Mouse (Mus musculus): Measurements from ENCODE around the gene Cldn3.

The Cldn3 gene

GRCm38 (mm10) chr5:134965852-134966821, 19.9 kb upstream of the Cldn3 start:
- DNase-seq, result peak; percentile 30 to 37

- DNase-seq, result no peak
Observed at GRCm38 (mm10) chr5:134967164-134967944, 18.7 kb upstream of the Cldn3 start.

GRCm38 (mm10) chr5:134970671-134971070, 15.3 kb upstream of the Cldn3 start:
- no peak for DNase-seq

- DNase-seq, result no peak
Observed at GRCm38 (mm10) chr5:134973081-134973480, 12.9 kb upstream of the Cldn3 start.

- DNase-seq, result no peak
Observed at GRCm38 (mm10) chr5:134973526-134973925, 12.5 kb upstream of the Cldn3 start.

GRCm38 (mm10) chr5:134974294-134974693, 11.7 kb upstream of the Cldn3 start:
- no peak for DNase-seq

GRCm38 (mm10) chr5:134974921-134975320, 11.1 kb upstream of the Cldn3 start:
- no peak for DNase-seq

- DNase-seq, result no peak
Observed at GRCm38 (mm10) chr5:134976164-134976563, 9.8 kb upstream of the Cldn3 start.

GRCm38 (mm10) chr5:134976577-134977250, 9.3 kb upstream of the Cldn3 start:
- DNase-seq, result no peak

- DNase-seq, result no peak
Observed at GRCm38 (mm10) chr5:134977837-134978236, 8.2 kb upstream of the Cldn3 start.

- DNase-seq, result no peak
Observed at GRCm38 (mm10) chr5:134981149-134981548, 4.9 kb upstream of the Cldn3 start.

- DNase-seq, result no peak
Observed at GRCm38 (mm10) chr5:134983111-134983510, 2.9 kb upstream of the Cldn3 start.

- DNase-seq, result no peak
Observed at GRCm38 (mm10) chr5:134983771-134984170, 2.2 kb upstream of the Cldn3 start.

GRCm38 (mm10) chr5:134986298-134987268, 569 bp downstream of the Cldn3 start:
- no peak for DNase-seq

- no peak for DNase-seq
Observed at GRCm38 (mm10) chr5:134989166-134989565, 3.2 kb downstream of the Cldn3 start.

- DNase-seq, result no peak
Observed at GRCm38 (mm10) chr5:134989741-134990140, 3.7 kb downstream of the Cldn3 start.

GRCm38 (mm10) chr5:134992566-134992965, 6.6 kb downstream of the Cldn3 start:
- DNase-seq, result no peak

- no peak for DNase-seq
Observed at GRCm38 (mm10) chr5:134998359-134998758, 12.3 kb downstream of the Cldn3 start.

GRCm38 (mm10) chr5:134999797-135000196, 13.8 kb downstream of the Cldn3 start:
- DNase-seq, result no peak

- DNase-seq, result no peak
Observed at GRCm38 (mm10) chr5:135000751-135001150, 14.7 kb downstream of the Cldn3 start.

- peak; percentile 55 to 56 for DNase-seq
Observed at GRCm38 (mm10) chr5:135001309-135001708, 15.3 kb downstream of the Cldn3 start.

GRCm38 (mm10) chr5:135002151-135002550, 16.1 kb downstream of the Cldn3 start:
- DNase-seq, result no peak

Measured in cerebellum, adult 18-20 months (tissue).